Mouse (Mus musculus) megakaryocyte-erythroid progenitor cell, adult 5-6 weeks (primary cell): Measurements from ENCODE around the gene Cst12. TPM values are rescaled to one million over a fixed set of nuclear protein-coding genes. Genes with fewer than 3 reads are reported as not detected.
"Not testable (repeated sequence)": the region's sequence is repeated elsewhere in the genome, so short reads cannot be mapped to it uniquely, and the experiment has no call there.

ENCODE experiments used
- ATAC-seq: replicated peaks from 2 replicates; pipeline ENCODE4 v1.8.0; 2016; ENCODE audit warnings: mild to moderate bottlenecking, inconsistent platforms; ENCODE audit not compliant: severe bottlenecking, poor library complexity, low FRiP score, low TSS enrichment
- total RNA-seq, 2 experiments: library from RNA; stranded (forward) in 1 of 2; stranded (reverse) in 1 of 2; fragments of 200-1000, 215-1000 nt in 1 of 2; fragments of >200 nt in 1 of 2; fragmentation: Nextera tagmentation in 1 of 2; gene quantifications; 2 replicates each; pipeline ENCODE4 v1.2.3; 2014 to 2017

Gene Cst12
- total RNA-seq (2014; fragmentation: Nextera tagmentation) (not detected in 2 replicates), total RNA-seq (2017) (not detected in 2 replicates)

DNA sequence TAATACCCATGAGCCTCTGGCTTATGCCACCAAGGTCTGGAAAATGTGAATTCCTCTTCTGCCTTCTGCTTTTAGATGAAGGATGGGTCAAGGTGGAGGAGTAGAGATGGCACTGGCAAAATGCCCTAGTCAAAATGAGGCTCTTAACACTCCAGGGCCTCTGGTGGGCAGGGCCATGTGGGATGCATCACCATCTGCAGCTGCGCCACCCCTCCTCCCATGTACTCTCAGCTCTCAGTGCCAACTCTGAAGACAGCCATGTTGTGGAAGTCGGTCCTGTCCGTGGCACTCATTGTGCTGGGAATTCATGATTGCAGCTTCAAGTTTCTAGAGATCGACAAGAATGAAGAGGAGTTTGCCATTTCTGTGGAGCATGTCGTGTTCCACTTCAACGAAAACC lies at the start of gene Cst12:
TSS of gene Cst12 (plus strand) at position 220 of the 400 bp plus-strand sequence.
- ATAC-seq = no peak

DNA sequence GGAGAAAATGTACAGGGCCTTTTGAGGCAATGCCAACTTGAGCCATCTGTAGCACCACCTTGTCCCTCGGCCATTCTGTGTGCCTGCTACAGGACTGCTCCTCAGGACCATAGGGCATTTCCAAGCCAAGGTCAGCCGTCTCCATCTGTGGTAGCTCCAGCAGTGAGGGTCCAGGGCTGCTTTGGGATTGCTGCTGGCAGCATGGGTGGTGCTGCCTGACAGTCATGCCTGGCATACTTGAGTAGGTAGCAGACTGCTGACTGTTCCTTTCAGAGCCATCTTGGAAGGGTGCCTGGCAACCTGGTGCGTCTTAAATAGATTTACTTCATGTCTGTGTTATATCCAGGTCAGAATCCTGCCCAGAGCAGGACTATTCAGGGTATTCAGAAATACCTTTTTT lies 46.2 kb upstream of the Cst12 start:
- no peak for ATAC-seq

DNA sequence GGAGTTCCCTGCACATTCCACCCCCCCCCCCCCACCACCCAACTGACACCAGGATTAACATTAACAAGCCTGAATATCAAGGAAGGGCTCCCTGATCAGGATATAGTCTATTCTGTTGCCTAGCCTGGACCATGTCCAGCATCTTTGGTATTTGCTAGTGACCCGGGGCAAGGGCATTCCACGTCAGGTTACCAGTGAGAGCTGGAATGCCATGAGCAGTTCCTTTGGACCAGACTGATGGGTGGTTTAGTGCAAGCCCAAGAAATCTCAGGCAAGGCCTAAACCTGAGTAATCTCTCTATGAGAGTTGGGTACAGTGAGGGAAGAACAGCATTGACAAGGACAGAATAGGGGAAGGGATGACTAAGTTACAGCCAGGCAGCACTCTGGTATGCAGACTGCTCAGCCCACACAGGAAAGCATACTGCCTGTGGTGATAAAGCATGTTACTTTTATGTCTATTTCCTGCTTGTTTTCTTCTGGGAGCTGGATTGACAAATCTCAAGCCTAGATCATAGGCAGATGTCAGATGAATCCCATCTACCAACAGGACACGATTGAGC lies 45.2 kb upstream of the Cst12 start:
- ATAC-seq = no peak

GRCm38 (mm10) chr2:148750058-148750457 lies 39.1 kb upstream of the Cst12 start, which contains the start of gene Cstl1:
TSS of gene Cstl1 (plus strand) at chr2:148750358.
- no peak for ATAC-seq

- peak; percentile 93 for ATAC-seq
These were observed 37.0 kb upstream of the Cst12 start for GRCm38 (mm10) chr2:148751893-148752813.

GRCm38 (mm10) chr2:148754310-148754846 lies 34.8 kb upstream of the Cst12 start:
- no peak for ATAC-seq

- ATAC-seq = no peak
These were observed 25.3 kb upstream of the Cst12 start for GRCm38 (mm10) chr2:148763648-148764388.

- ATAC-seq = not testable (repeated sequence)
These were observed 17.8 kb upstream of the Cst12 start, which contains the start of gene Cst11 for GRCm38 (mm10) chr2:148771397-148771796. TSS of gene Cst11 (minus strand) at chr2:148771497.

- no peak for ATAC-seq
These were observed 7.5 kb upstream of the Cst12 start, which contains the start of gene 8030411F24Rik for GRCm38 (mm10) chr2:148781709-148782108. TSS of gene 8030411F24Rik (plus strand) at chr2:148782009.

DNA sequence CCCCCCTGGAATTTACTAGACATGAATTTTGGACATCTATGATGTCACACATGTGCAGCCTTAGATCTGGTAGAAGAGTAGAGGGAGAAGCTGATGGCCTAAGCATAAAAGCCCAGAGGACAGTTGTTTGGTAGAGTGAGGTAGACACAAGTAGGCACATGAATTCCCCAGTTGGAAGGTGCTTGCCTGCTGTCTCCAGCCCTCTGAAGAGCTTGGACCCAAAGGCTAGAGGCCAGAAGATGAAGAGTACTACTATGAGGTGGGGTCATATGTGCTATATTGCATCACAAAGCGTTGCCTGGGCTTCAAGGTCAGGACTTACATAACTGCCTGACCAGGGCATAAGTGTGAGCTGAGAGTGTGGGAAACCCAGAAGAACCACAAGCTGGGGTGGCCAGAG lies 9.3 kb downstream of the Cst12 start, which contains the start of gene Cst8:
TSS of gene Cst8 (plus strand) at position 301 of the 400 bp plus-strand sequence.
- ATAC-seq = no peak

DNA sequence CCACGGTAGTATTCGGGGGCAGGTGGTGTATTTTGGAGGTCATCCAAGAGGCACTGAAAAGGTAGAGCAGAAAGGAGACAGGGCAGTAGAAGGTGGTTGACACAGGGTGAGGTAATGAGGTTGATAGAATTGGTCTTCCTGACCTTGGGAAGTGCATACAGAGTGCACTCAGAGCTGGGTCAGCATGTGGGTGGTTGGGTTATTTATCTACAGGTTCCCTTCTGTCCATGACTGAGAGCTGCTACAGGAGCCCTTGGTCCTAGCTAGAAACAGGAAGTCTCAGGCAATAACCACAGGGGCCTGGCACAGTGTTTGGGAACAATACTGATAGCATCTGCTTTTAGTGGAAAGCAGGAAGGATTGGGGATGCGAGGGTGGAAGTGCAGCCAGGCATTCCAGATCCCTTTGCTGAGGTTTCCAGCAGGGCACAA lies 12.3 kb downstream of the Cst12 start:
- ATAC-seq = no peak

- no peak for ATAC-seq
These were observed 17.5 kb downstream of the Cst12 start for GRCm38 (mm10) chr2:148806696-148807095.

- ATAC-seq = no peak
These were observed 30.7 kb downstream of the Cst12 start, which contains the start of gene Cst13 for GRCm38 (mm10) chr2:148819909-148820308. TSS of gene Cst13 (plus strand) at chr2:148820081.

GRCm38 (mm10) chr2:148825986-148826385 lies 36.8 kb downstream of the Cst12 start:
- ATAC-seq = no peak

GRCm38 (mm10) chr2:148834912-148835311 lies 45.8 kb downstream of the Cst12 start, which contains the start of gene Cst9:
TSS of gene Cst9 (plus strand) at chr2:148835147.
- no peak for ATAC-seq

DNA sequence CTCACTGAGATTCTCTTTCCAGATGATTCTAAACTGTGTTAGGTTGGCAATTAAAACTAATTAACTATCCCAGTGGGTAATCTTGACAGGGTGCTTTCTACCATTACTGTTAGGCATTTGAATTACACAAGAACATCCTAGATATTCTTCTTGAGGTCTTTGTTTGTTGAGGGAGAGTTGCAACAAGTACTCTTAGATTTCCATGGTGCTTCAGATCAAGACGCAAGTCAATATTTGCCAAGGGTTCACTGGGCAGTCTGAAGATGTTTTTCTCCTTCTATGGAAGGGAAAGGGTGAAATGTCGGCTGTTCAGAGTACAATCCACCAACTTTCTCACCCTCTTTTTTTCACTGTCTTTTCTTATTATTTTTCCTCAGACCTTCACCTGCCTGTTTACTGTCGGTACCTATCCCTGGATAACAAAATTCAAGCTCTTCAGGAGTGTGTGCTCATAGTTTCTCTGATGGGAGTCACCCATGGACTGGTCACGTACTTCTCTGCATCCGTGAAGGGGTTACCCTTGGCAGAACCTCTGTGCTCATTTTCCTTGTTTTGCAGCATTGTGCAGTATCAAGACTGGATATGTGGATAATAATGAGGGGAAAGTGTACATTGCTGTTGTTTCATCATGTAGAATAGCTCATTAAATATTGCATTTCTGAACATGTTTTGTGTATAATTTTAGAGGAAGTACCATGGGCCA lies 49.1 kb downstream of the Cst12 start:
- no peak for ATAC-seq

GRCm38 (mm10) chr2:148839224-148839623 lies 50.1 kb downstream of the Cst12 start:
- ATAC-seq = no peak
